Mouse (Mus musculus): ENCODE measurements around the gene Ccdc30.
A peak's percentile ranks its signal among the peaks of the same experiment; 100 is the strongest.

The Ccdc30 gene

DNA sequence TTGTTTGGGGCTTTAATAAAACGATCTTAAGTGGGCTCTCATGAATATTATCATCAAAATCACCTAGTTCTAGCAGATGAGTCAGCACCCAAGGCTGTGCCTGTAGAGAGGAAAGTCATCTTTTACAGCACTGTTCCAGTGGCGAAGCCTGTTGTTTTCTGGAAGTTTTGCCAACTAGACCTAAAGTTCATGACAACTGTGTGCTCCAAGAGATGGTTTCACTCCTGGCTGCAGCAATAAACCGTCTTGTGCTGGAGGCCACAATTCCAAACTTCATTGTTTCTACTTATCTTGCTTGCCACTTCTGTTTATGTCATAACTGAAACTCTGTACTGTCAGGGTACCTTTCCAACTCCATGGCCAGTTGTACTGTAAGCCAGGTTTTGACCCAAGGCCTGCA, 1.9 kb upstream of the Ccdc30 start:
- DNase-seq (ENCODE audit: low spot score in 2 of 2), result no peak

DNA sequence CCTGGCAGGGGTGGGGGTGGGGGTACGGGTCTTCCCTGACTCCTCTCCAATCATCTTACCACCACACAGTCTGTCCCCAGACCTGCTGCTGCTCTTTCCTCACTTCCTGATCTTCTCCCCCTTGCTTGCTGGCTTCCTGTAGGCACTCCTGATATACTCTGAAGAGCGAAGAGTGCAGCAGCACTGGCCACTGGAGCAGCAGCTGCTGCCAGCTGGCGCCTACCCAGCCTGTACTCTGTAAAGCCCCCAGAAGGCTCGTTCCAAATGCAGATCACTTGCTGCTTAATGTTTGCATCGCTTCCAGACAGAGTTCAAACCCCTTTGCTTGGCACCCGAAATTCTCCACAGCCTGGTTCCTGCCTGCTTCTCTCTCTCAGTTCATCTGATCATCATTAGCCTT, 2.5 kb downstream of the Ccdc30 start:
- peak; percentile 62 to 64 for DNase-seq (ENCODE audit: low spot score in 2 of 2)

GRCm38 (mm10) chr4:119411877-119412650, 3.3 kb downstream of the Ccdc30 start:
- no peak for DNase-seq (ENCODE audit: low spot score in 2 of 2)

DNA sequence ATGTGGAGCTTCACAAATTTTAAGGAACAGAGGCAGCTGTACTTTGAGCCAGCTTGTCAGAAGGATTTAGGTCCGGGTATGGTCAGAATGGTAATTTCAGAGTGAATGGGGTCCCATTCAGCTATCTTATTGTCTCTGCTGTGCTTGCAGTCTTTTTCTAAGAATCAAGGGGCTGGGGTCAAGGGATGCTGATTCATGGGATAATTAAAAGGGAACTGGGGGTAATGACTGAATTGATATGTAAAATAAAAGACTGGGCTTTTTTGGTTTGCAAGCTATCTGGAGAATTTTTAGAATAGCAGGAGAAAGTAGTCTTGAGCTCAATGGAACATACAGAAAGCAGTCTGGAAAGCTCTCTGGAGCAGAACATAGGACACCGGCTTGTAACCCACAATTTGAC, 11.9 kb downstream of the Ccdc30 start:
- DNase-seq (ENCODE audit: low spot score in 2 of 2), result no peak

DNA sequence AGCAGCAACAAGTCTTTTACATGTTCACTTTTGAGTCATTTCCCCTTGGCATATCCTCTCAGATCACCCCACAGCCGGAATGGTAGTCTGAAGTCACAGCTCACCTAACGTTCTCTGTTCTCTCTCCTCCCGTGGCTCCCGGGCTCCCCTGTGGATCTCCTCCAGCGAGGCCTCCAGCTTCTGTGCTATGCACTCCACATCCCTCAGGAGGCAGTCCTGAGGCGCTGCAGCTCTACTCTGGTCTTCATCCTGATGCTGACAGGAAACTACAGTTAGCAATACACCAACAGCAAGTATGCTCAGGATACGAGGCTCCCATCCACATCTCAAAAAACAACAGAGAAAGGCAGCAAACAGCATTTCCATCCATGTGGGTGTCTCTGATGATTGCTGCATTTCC, 14.4 kb downstream of the Ccdc30 start:
- no peak for DNase-seq (ENCODE audit: low spot score in 2 of 2)

- DNase-seq (ENCODE audit: low spot score in 2 of 2), result no peak
Measured at GRCm38 (mm10) chr4:119398751-119399150, 16.6 kb downstream of the Ccdc30 start.

- peak in 1 of 2 experiments; percentile 33 for DNase-seq (ENCODE audit: low spot score in 2 of 2)
Measured at GRCm38 (mm10) chr4:119390369-119390768, 25.0 kb downstream of the Ccdc30 start.

- no peak for DNase-seq (ENCODE audit: low spot score in 2 of 2)
Measured at GRCm38 (mm10) chr4:119389184-119389583, 26.1 kb downstream of the Ccdc30 start.

GRCm38 (mm10) chr4:119381471-119382190, 33.7 kb downstream of the Ccdc30 start:
- DNase-seq (ENCODE audit: low spot score in 2 of 2), result no peak

- no peak for DNase-seq (ENCODE audit: low spot score in 2 of 2)
Measured at GRCm38 (mm10) chr4:119369460-119369859, 45.9 kb downstream of the Ccdc30 start.

DNA sequence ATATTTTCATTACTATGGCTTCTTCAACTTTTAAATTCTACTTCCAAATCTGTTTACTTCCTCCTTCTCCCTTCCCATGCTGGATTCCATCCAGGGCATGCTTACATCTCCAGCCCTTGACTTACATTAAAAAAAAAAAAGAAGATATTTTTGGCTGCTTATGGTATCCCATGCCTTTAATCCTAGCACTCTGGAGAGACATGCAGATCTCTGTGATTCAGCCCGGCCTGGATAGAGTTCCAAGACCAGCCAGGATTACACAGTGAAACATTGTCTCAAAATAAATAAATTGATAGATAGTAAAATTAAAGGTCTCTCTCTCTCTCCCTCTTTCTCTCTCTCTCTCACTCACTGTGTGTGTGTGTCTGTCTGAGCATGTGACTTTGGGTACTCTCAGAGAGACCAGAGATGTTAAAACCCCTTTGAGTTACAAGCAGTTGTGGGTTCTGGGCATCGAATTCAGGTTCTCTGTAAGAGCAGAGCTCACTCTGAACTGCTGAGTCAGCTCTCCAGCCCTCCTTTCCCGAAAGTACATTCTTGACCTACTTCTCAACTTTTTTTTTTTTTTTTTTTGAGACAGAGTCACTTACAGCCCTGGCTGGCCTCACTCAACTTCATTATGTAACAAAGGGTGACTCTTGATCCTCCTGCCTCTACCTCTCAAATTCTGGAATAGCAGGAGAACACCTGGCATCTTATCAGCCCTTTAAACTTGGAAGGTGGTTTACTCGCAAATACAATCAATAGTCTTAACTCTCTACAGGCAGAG, 48.4 kb downstream of the Ccdc30 start:
- DNase-seq (ENCODE audit: low spot score in 2 of 2), result no peak

GRCm38 (mm10) chr4:119362231-119362630, 53.1 kb downstream of the Ccdc30 start:
- DNase-seq (ENCODE audit: low spot score in 2 of 2), result no peak

DNA sequence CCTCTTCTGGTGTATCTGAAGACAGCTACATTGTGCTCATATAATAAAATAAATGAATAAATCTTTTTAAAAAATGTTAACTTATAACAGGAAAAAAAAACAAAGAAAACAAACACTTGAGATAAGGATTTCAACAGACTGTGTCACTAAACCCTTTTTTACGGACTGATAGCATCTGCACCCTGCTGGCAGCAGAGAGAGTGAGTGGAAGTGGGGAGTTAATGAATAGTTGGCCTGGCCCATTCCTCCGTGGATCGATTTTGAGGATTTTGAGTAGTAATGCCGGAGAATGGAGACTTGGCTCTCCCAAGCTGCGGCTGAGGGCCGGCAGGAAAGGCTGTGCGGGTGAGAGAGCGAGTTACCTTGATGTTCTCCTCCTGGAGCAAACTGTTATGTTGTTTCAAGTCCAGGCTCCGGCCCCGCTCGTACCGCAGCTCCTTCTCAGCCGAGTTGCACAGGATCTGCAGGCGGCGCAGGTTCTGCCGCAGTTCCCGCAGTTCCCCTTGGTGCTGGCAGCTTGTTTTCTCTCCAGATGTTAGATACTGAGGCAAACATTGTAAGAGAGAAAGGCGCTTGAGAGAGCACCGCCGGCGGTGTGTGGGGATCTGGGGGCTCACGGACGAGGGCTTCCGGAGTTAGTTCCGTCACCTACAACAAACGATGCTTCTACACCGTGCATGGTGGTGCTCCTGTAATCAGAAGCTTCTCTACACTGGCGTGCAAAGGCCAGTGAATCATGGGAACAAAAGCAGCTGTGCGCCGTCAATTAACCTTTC, 55.9 kb downstream of the Ccdc30 start:
- DNase-seq (ENCODE audit: low spot score in 2 of 2), result no peak

DNA sequence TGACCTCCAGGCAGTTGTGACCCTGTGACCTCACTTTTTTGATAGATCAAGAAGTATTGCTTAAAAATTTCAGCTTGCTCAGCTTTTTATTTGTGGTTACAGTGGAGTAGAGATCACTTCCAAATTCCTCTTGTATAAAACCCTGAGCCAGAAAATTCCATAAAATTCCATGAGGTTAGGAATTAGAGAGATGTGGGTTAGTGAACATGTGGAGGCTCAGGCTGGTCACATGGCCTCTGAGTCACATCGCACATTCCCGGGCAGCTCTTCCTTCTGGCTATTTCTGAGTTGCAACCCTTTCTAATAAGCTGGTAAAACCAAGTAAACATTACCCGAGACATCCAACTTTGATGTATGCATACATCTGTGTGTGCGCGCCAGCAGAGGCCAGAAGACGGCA, 69.8 kb downstream of the Ccdc30 start:
- DNase-seq (ENCODE audit: low spot score in 2 of 2), result no peak

- DNase-seq (ENCODE audit: low spot score in 2 of 2), result peak; percentile 76 to 79
Measured at GRCm38 (mm10) chr4:119338861-119339361, 76.4 kb downstream of the Ccdc30 start.

DNA sequence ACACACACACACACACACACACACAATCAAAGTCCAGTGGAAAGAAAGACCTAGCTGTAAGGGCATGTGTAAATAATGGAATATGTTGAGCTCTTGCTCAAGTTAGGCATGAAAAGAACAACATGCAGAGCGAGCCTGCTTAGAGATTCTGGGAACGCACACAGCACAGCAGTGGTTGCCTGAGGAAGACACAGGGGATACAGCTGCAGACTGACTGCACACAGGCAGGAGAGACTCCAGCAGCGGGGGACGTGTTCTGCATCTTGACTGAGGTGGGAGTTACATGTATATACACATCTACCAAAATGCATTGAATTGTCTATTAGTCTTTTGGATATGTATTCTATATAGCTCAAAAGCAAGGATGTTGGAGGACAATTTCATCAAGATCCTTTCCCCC, 76.9 kb downstream of the Ccdc30 start:
- DNase-seq (ENCODE audit: low spot score in 2 of 2), result peak; percentile 51 to 52

- no peak for DNase-seq (ENCODE audit: low spot score in 2 of 2)
Measured at GRCm38 (mm10) chr4:119333487-119333886, 81.8 kb downstream of the Ccdc30 start.

- peak in 1 of 2 experiments; percentile 31 for DNase-seq (ENCODE audit: low spot score in 2 of 2)
Measured at GRCm38 (mm10) chr4:119320896-119321550, 94.3 kb downstream of the Ccdc30 start.

DNA sequence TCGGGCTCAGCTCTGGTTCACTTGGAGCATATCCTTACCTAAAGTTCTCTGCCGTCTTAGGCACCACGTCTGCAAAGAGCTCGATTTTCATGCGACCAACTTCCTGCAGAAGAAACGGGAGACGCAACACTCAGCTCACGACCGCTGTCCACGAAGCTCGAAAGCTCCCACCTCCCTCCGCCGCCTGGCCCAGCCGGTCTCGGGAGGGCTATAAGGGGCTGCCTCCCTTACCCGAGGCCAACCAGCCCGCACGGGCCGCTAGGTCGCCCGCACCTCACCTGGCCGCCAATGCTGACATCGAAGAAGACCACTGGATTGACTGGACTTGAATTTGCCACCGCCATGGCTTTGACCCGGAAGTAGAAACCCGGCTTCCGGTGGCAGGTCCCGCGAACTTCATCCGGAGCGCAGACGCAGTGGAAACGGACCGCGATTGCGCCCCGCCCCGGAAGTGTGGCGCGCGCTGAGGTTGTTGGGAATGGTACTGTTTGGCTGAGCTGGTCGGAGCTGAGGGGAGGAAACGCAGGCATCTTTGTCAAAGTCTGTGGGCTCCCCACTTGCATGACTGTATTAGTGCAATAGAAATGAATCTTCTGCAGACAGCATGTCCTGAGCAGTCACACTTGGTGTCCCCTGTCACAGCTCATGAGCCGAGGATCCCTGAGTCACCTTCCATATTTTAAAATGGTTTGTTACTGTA, 95.0 kb downstream of the Ccdc30 start, which contains the start of gene Ppih:
Ppih (minus strand) TSS at position 416 of the 700 bp plus-strand sequence.
- peak; percentile 97 for DNase-seq (ENCODE audit: low spot score in 2 of 2)

GRCm38 (mm10) chr4:119313756-119314155, 101.6 kb downstream of the Ccdc30 start:
- DNase-seq (ENCODE audit: low spot score in 2 of 2), result no peak
